Mouse (Mus musculus): ENCODE measurements around the gene Rbpj. TPM values are rescaled to one million over a fixed set of nuclear protein-coding genes. Genes with fewer than 3 reads are reported as not detected.

Gene Rbpj
- polyA plus RNA-seq, 1 experiment, result 25.7 TPM

DNA sequence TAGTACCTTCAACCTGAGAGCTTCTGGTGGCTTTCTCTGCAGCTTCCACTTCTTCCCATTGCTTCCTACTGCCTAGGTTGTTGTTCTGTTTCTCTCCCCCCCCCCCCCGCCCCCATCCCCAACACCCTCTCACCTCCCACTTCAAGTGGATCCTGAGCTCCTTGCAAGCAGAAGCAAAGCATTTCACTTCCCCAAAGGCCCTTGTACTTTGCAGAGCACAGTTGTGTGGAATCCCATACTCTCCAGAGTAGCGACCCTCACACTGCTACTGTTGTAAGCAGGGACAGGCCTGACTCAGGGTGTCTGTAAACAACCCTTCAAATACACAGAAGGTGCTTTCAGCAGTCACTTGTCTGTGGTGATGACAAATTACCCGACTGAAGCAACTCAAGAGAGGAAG lies 37.3 kb downstream of the Rbpj start:
- Histone ChIP-seq H3K36me3 (ENCODE audit: control insufficient read depth, insufficient read depth, low read length) (no peaks in the 10 kb centered on the region), H3K27me3 (ENCODE audit: control insufficient read depth, insufficient read depth, low read length) (no peaks in the 10 kb centered on the region), H3K27ac (ENCODE audit: control insufficient read depth, insufficient read depth, low read length) (no peak overlapping the region), H3K4me1 (replicated peaks; ENCODE audit: control insufficient read depth, insufficient read depth, low read length) (no peaks in the 10 kb centered on the region), H3K4me3 (ENCODE audit: control insufficient read depth, insufficient read depth, low read length) (no peak overlapping the region)
- no peak for DNase-seq
- TF ChIP-seq POLR2A (IDR thresholded peaks at IDR 0.05; ENCODE audit: control insufficient read depth, extremely low read depth, insufficient read depth, low read length, poor library complexity) (no peak), CTCF (IDR thresholded peaks at IDR 0.05; ENCODE audit: borderline replicate concordance, control insufficient read depth, extremely low read depth, insufficient read depth, low read length, poor library complexity) (no peak)
- 90% methylated on average over 3 of the region's 3 CpGs for WGBS

DNA sequence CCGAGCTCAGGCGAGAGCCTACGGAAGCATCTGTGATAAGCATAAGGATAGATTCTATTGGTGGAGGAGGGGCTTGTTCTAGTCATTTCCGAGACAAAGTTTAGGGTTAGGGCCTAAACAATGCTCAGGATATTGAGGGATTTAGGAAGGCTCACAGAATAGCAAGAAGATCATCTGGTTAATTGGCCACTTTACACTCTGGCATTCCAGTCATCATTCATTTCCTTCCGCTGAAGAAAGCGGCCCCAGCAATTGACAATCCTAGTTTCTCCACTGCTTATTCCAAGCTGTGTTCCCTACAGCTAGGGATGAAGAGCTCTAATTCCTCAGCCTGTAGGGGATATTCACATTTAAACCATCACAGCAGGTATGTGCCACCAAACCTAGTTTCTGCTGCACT lies 39.8 kb downstream of the Rbpj start:
- no peaks in the 10 kb centered on the region for H3K36me3 ChIP-seq (ENCODE audit: control insufficient read depth, insufficient read depth, low read length)
- no peaks in the 10 kb centered on the region for H3K27me3 ChIP-seq (ENCODE audit: control insufficient read depth, insufficient read depth, low read length)
- TF ChIP-seq POLR2A (IDR thresholded peaks at IDR 0.05; ENCODE audit: control insufficient read depth, extremely low read depth, insufficient read depth, low read length, poor library complexity) (no peak), CTCF (IDR thresholded peaks at IDR 0.05; ENCODE audit: borderline replicate concordance, control insufficient read depth, extremely low read depth, insufficient read depth, low read length, poor library complexity) (no peak)
- WGBS, result 94% methylated on average over 6 of the region's 6 CpGs
- H3K4me1 ChIP-seq (replicated peaks; ENCODE audit: control insufficient read depth, insufficient read depth, low read length), result no peaks in the 10 kb centered on the region
- H3K27ac ChIP-seq (ENCODE audit: control insufficient read depth, insufficient read depth, low read length), result no peak overlapping the region
- no peak for DNase-seq
- H3K4me3 ChIP-seq (ENCODE audit: control insufficient read depth, insufficient read depth, low read length), result no peak overlapping the region

DNA sequence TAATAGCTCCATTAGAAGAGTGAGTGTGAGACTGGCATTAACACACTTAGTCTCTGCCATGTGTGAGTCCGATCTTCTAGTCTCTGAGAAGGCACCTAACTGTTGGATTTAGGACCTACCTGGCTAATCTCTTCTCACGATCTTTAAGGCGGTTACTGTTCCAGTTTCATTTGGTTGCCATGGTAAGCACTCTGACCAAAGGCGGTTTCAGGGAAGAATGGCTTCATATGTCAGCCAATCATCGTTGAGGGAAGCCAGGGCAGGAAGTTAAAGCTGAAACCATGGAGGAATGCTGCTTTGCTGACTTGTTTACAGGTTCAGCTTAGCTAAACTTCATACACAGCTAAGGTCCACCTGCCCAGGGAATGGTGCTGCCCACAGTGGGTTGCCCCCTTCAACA lies 41.4 kb downstream of the Rbpj start:
- Histone ChIP-seq H3K4me3 (ENCODE audit: control insufficient read depth, insufficient read depth, low read length) (no peak overlapping the region), H3K27ac (ENCODE audit: control insufficient read depth, insufficient read depth, low read length) (no peak overlapping the region), H3K4me1 (replicated peaks; ENCODE audit: control insufficient read depth, insufficient read depth, low read length) (no peaks in the 10 kb centered on the region), H3K27me3 (ENCODE audit: control insufficient read depth, insufficient read depth, low read length) (no peaks in the 10 kb centered on the region), H3K36me3 (ENCODE audit: control insufficient read depth, insufficient read depth, low read length) (no peaks in the 10 kb centered on the region)
- TF ChIP-seq CTCF (IDR thresholded peaks at IDR 0.05; ENCODE audit: borderline replicate concordance, control insufficient read depth, extremely low read depth, insufficient read depth, low read length, poor library complexity) (no peak), POLR2A (IDR thresholded peaks at IDR 0.05; ENCODE audit: control insufficient read depth, extremely low read depth, insufficient read depth, low read length, poor library complexity) (no peak)
- WGBS, result 79% methylated on average over 5 of the region's 5 CpGs
- DNase-seq, result no peak

DNA sequence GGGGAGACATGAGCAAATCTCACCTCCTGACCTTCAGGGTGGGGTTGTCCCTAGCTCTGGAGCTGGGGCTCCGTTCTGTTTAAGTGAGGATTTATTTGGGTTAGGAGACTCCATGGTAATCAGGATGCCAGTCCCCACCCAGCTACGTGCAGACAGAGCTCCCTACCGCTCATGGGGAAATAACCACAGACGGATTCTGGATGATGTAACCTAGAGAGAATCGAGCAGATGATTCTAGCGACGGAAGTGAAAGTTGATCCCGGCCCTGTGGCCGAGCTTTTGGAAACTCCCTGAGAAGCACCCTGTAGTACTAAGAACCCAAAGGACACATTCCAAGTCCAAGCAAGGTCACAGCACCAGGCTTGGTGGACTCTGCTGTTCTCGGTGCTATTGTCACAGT lies 43.5 kb downstream of the Rbpj start:
- DNase-seq, result no peak
- H3K27ac ChIP-seq (ENCODE audit: control insufficient read depth, insufficient read depth, low read length), result no peak overlapping the region
- H3K27me3 ChIP-seq (ENCODE audit: control insufficient read depth, insufficient read depth, low read length), result no peaks in the 10 kb centered on the region
- WGBS, result 78% methylated on average over 10 of the region's 10 CpGs
- H3K4me3 ChIP-seq (ENCODE audit: control insufficient read depth, insufficient read depth, low read length), result no peak overlapping the region
- H3K36me3 ChIP-seq (ENCODE audit: control insufficient read depth, insufficient read depth, low read length), result no peaks in the 10 kb centered on the region
- no peaks in the 10 kb centered on the region for H3K4me1 ChIP-seq (replicated peaks; ENCODE audit: control insufficient read depth, insufficient read depth, low read length)
- TF ChIP-seq POLR2A (IDR thresholded peaks at IDR 0.05; ENCODE audit: control insufficient read depth, extremely low read depth, insufficient read depth, low read length, poor library complexity) (no peak), CTCF (IDR thresholded peaks at IDR 0.05; ENCODE audit: borderline replicate concordance, control insufficient read depth, extremely low read depth, insufficient read depth, low read length, poor library complexity) (no peak)

DNA sequence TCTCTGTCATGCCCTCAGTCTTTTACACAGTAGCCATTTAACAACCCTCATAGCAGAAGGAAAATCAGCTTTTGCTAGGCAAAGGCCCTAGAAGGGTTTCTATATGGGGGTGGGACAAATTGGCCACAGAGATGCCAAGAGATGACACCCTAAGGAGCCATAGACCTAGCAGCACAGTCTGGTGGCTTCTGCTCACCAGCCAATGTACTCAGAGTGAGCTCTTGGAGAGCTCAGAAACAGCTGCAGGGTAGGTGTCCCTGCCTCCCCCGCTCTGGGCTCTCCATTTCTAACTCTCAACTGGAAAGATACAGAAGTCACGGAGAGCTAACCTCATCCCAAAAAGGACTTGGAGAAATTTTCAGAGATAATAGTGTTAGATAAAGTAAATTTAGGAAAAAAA lies 44.0 kb downstream of the Rbpj start:
- Histone ChIP-seq H3K4me3 (ENCODE audit: control insufficient read depth, insufficient read depth, low read length) (no peak overlapping the region), H3K4me1 (replicated peaks; ENCODE audit: control insufficient read depth, insufficient read depth, low read length) (no peaks in the 10 kb centered on the region), H3K36me3 (ENCODE audit: control insufficient read depth, insufficient read depth, low read length) (no peaks in the 10 kb centered on the region), H3K27me3 (ENCODE audit: control insufficient read depth, insufficient read depth, low read length) (no peaks in the 10 kb centered on the region), H3K27ac (ENCODE audit: control insufficient read depth, insufficient read depth, low read length) (no peak overlapping the region)
- TF ChIP-seq POLR2A (IDR thresholded peaks at IDR 0.05; ENCODE audit: control insufficient read depth, extremely low read depth, insufficient read depth, low read length, poor library complexity), result no peak
- no peak for TF ChIP-seq CTCF (IDR thresholded peaks at IDR 0.05; ENCODE audit: borderline replicate concordance, control insufficient read depth, extremely low read depth, insufficient read depth, low read length, poor library complexity)
- 95% methylated on average over 2 of the region's 2 CpGs for WGBS
- no peak for DNase-seq

- DNase-seq, result no peak
- 67% methylated on average over 4 of the region's 4 CpGs for WGBS
- no peaks in the 10 kb centered on the region for H3K4me1 ChIP-seq (replicated peaks; ENCODE audit: control insufficient read depth, insufficient read depth, low read length)
- no peak overlapping the region for H3K27ac ChIP-seq (ENCODE audit: control insufficient read depth, insufficient read depth, low read length)
- H3K27me3 ChIP-seq (ENCODE audit: control insufficient read depth, insufficient read depth, low read length), result no peaks in the 10 kb centered on the region
- H3K36me3 ChIP-seq (ENCODE audit: control insufficient read depth, insufficient read depth, low read length), result no peaks in the 10 kb centered on the region
- no peak overlapping the region for H3K4me3 ChIP-seq (ENCODE audit: control insufficient read depth, insufficient read depth, low read length)
- TF ChIP-seq POLR2A (IDR thresholded peaks at IDR 0.05; ENCODE audit: control insufficient read depth, extremely low read depth, insufficient read depth, low read length, poor library complexity) (no peak), CTCF (IDR thresholded peaks at IDR 0.05; ENCODE audit: borderline replicate concordance, control insufficient read depth, extremely low read depth, insufficient read depth, low read length, poor library complexity) (no peak)
These were observed 45.5 kb downstream of the Rbpj start for GRCm38 (mm10) chr5:53511426-53511825.

GRCm38 (mm10) chr5:53514959-53515612 lies 49.1 kb downstream of the Rbpj start:
- TF ChIP-seq POLR2A (IDR thresholded peaks at IDR 0.05; ENCODE audit: control insufficient read depth, extremely low read depth, insufficient read depth, low read length, poor library complexity) (no peak), CTCF (IDR thresholded peaks at IDR 0.05; ENCODE audit: borderline replicate concordance, control insufficient read depth, extremely low read depth, insufficient read depth, low read length, poor library complexity) (no peak)
- no peaks in the 10 kb centered on the region for H3K4me1 ChIP-seq (replicated peaks; ENCODE audit: control insufficient read depth, insufficient read depth, low read length)
- H3K27me3 ChIP-seq (ENCODE audit: control insufficient read depth, insufficient read depth, low read length), result no peaks in the 10 kb centered on the region
- 84% methylated on average over 4 of the region's 4 CpGs for WGBS
- no peak overlapping the region for H3K4me3 ChIP-seq (ENCODE audit: control insufficient read depth, insufficient read depth, low read length)
- H3K27ac ChIP-seq (ENCODE audit: control insufficient read depth, insufficient read depth, low read length), result no peak overlapping the region
- H3K36me3 ChIP-seq (ENCODE audit: control insufficient read depth, insufficient read depth, low read length), result no peaks in the 10 kb centered on the region
- DNase-seq, result no peak
